Mouse (Mus musculus): ENCODE results near the gene Mbd6.

The Mbd6 gene

GRCm38 (mm10) chr10:127262548-127263398, 26.0 kb downstream of the Mbd6 start, which contains the start of gene Kif5a:
Gene Kif5a (minus strand): TSS chr10:127263348.
- peak; percentile 52 for DNase-seq (ENCODE audit: low spot score)

DNA sequence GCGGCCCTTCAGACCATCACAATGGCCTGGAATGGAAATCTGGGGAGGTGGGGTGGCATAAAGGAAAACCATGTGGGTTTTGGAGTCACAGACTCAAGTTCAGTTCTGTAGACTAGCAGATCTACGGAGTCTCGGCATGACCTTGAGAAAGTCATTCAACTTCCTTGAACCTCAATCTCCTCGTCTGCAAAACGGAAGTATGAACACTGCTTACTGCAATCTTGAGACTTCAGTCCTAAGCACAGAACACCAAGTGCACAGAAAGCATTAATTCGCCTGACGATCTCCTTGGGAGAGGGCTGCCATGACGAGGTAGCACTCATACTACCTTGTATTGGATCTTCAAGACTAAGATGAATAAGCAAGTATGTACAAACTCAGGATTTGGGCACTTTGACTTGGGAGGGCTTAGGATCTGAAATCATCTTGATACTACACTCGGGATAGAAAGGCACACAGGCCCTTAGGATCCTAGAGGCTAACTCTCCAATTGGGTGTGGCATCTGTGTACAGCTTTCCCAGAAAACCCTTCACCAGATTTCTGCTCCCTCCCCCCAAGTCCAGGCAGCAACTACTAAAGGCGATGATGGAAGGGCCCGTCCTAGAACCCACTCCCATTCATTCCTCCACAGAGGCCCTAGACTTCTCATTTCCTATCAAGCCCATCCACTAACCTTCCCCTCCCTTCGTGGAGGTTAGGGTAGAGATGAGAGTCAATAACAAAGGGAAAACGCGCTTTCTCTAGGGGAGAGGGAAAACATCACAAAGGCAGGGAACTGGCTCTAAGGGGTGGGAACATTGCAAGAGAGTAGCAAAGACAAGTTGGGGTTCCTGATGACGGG, 26.9 kb downstream of the Mbd6 start:
- no peak for DNase-seq (ENCODE audit: low spot score)

DNA sequence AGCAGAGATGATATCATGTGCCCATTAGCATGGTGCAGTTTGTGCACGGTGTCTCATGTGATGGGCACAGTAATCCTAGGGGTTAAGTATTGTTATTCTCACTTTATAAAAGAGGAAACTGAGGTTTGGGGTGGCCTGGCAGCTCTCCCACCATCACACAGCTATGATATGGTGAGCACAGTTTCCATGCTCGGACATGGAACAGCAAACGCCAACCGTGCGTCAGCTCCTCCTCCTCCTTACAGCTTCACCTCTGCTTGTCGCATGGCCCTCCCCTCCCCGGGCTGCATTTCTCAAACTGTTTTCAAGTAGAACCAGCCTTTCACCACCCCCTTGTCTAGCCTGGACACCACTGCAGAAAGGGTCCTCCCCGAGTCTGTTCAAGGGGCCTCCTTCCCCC, 30.3 kb downstream of the Mbd6 start:
- no peak for DNase-seq (ENCODE audit: low spot score)

DNA sequence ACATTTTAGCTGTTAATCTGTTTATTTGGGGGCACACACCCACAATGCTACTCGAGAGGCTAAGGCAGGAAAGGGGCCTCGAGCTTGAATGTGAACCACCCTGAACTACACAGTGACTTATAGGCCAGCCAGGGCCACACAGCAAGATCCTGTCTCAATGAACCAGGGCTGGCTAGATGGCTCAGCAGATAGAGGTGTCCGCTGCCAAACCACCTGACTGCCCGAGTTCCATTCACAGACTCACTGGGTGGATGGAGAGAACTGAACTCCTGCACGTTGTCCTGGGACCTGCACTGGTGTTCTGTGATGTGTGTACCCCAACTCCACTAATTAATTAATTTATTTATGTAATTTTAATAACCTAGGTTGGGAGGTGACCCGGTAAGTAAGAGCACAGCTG, 31.0 kb downstream of the Mbd6 start:
- no peak for DNase-seq (ENCODE audit: low spot score)

DNA sequence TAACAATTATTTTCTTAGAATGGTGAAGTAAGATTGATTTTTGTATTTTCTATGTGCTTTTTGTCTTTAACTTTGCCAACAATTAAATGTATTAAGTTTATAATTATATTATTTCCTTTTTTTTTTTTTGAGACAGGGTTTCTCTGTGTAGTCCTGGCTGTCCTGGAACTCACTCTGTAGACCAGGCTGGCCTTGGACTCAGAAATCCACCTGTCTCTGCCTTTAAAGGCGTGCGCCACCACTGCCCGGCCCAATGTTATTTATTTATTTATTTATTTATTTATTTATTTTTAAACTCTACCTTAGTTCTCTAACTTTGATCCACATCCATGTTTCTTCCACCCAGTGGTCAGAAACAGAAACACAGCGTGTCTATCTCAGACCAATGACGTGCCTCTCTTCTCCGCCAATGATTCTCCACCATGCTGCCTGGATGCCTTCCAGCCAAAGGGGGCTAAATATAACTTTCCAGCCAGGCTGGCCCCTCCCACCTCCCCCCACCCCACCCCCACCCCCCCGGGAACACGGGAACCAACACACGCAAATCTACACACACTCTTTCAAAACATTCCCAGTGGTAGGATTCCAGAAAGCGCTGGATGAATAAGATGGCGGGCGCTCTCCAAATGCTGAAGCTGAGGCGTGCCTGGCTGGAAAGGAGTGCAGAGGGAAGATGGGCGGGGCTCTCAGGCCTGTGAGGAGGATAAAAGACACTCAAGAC, 33.0 kb downstream of the Mbd6 start:
- DNase-seq (ENCODE audit: low spot score), result no peak

- DNase-seq (ENCODE audit: low spot score), result no peak
Observed at GRCm38 (mm10) chr10:127250810-127251209, 38.0 kb downstream of the Mbd6 start.

DNA sequence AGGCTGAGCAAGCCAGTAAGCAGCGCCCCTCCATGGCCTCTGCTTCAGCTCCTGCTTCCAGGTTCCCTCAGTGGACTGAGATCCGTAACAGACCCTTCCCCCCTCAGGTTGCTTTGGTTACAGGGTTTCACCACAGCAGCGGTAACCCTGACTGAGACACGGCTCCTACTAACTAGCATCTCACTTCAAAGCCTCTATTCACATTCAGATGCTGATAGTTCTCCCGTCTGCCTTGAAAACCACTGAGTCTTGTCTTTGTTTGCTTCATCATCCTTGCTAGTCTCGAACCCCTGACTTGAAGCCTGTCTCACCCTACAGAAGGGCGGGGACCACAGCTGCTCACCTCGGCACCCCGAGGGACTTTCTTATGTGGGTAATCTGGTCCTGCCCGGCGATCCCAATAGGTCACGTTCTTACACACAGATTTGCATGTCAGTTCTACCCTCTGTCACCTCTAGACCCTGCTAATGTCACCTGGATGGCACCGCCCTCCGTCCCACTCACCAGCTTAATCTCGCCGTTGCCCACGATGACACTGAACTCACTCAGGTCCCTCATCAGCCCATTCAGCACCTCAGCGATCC, 50.5 kb downstream of the Mbd6 start:
- no peak for DNase-seq (ENCODE audit: low spot score)

- DNase-seq (ENCODE audit: low spot score), result no peak
Observed at GRCm38 (mm10) chr10:127236541-127236940, 52.3 kb downstream of the Mbd6 start.

GRCm38 (mm10) chr10:127233141-127233540, 55.7 kb downstream of the Mbd6 start:
- no peak for DNase-seq (ENCODE audit: low spot score)
